Mouse (Mus musculus): ENCODE data around the gene 4933430I17Rik.

- TF ChIP-seq CTCF (IDR thresholded peaks at IDR 0.05) (no peak), EP300 (IDR thresholded peaks at IDR 0.05; ENCODE audit: insufficient read depth, low read depth, low read length) (no peak), POLR2A (IDR thresholded peaks at IDR 0.05; ENCODE audit: insufficient read depth, low read depth, low read length) (no peak)
Observed at GRCm38 (mm10) chr4:62496815-62497214, 28.4 kb upstream of the 4933430I17Rik start.

All from heart, adult 2 months (tissue).